Mouse (Mus musculus): Measurements from ENCODE around the gene Scp2d1. TPM values are rescaled to one million over a fixed set of nuclear protein-coding genes. Genes with fewer than 3 reads are reported as not detected.
A peak's percentile ranks its signal among the peaks of the same experiment; 100 is the strongest.
"Not testable (repeated sequence)": the region's sequence is repeated elsewhere in the genome, so short reads cannot be mapped to it uniquely, and the experiment has no call there.

Gene Scp2d1
- polyA plus RNA-seq (2012; ENCODE audit: insufficient read depth, insufficient read length, missing spikeins): not detected in 2 replicates

- not testable (repeated sequence) for H3K4me1 ChIP-seq (ENCODE audit: control insufficient read depth, insufficient read depth, insufficient read length, low read length); H3K4me3 ChIP-seq (ENCODE audit: insufficient read depth, low read depth, low read length); H3K27ac ChIP-seq (replicated peaks; ENCODE audit: low read depth, low read length)
These were observed at the start of gene Scp2d1 for GRCm38 (mm10) chr2:144823356-144823755. Gene Scp2d1 (plus strand): TSS chr2:144823656.

DNA sequence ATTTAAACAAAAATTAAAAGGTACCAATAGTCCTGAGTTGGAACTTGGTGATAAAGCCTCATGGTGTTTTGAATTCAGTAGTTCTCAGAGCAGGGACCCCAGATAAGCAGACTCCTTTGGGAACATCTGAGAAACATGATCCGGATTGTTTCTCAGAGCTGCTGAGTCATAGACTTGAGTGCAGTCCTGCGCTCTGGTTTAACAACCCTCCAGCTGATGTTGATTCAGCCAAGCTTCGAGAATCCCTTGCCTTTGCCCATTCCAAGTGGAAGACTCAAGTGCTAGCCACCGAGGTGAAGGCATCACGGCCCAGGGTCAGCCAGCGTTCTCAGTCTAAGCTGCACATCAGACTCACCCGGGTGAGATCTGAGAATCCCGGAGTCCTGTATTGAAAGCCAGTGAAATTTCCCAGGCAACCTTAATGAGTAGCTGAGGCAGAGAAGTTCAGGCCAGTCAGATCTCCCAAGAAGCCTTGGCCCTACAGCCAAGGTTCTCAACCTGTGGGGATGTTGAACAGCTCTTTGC is 48.8 kb upstream of the Scp2d1 start:
- H3K4me1 ChIP-seq (ENCODE audit: control insufficient read depth, insufficient read depth, insufficient read length, low read length): no peaks in the 10 kb centered on the region
- H3K4me3 ChIP-seq (ENCODE audit: insufficient read depth, low read depth, low read length): no peak overlapping the region
- no peak overlapping the region for H3K27ac ChIP-seq (replicated peaks; ENCODE audit: low read depth, low read length)

- no peaks in the 10 kb centered on the region for H3K4me1 ChIP-seq (ENCODE audit: control insufficient read depth, insufficient read depth, insufficient read length, low read length)
- H3K4me3 ChIP-seq (ENCODE audit: insufficient read depth, low read depth, low read length): no peak overlapping the region
- H3K27ac ChIP-seq (replicated peaks; ENCODE audit: low read depth, low read length): no peak overlapping the region
These were observed 47.8 kb upstream of the Scp2d1 start for GRCm38 (mm10) chr2:144775626-144776025.

DNA sequence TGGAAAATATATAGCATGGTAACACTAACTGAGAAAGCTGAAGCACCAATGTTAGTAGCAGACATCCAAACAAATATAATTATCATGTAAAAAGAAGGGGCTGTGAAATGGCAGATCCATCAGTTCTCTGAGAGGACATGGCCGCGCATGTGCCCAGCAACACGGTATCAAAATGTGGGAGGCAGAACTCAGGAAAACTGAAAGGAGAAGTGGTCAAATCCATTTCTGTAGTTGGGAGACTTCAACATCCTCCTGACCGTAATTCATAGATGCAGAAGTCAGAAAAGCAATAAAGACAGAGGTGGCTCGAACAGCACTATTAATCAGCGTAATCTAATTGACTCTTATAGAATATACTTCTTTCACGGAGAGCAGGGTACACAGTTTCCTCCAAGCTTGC is 44.2 kb upstream of the Scp2d1 start:
- H3K4me3 ChIP-seq (ENCODE audit: insufficient read depth, low read depth, low read length): no peak overlapping the region
- H3K27ac ChIP-seq (replicated peaks; ENCODE audit: low read depth, low read length): no peak overlapping the region
- no peaks in the 10 kb centered on the region for H3K4me1 ChIP-seq (ENCODE audit: control insufficient read depth, insufficient read depth, insufficient read length, low read length)

DNA sequence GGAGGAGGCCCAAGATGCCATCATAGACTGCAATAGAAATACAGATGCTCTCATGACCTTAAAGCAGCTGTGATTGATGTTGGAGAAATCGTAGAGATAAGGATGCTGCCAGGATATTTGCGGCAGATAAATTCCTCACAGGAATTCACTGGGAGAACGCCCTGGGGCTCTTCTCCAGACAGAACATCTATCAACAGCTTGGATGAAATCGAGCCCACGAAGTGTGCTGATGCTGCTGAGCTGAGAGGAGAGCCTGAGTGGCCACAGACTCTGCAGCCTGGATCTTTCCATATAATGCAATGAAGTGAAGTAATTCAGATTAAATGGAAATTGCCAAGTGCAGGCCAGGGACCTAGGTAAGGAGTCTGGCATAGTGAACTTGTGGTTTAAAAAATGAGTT is 42.7 kb upstream of the Scp2d1 start:
- no peak overlapping the region for H3K4me3 ChIP-seq (ENCODE audit: insufficient read depth, low read depth, low read length)
- H3K4me1 ChIP-seq (ENCODE audit: control insufficient read depth, insufficient read depth, insufficient read length, low read length): no peaks in the 10 kb centered on the region
- H3K27ac ChIP-seq (replicated peaks; ENCODE audit: low read depth, low read length): no peak overlapping the region

DNA sequence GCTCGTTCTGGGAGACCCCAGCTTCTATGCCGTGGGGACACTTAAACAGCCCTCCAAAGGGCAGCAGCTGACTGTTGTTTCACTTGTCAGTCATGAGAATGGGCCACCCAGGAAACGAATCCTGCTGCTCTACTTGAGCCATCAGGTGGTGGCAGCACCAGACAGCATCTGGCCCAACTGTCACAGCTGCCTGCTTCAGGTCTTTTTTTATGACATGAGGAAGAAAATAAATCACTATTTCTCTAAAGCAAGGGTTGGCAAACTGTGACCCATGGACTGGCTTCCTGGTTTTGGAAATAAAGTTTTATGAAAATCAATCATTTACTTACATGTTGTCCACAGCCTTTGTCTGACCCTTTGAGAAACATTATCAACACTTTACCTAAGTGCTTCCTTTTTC is 41.6 kb upstream of the Scp2d1 start:
- Histone ChIP-seq H3K27ac (replicated peaks; ENCODE audit: low read depth, low read length) (no peak overlapping the region), H3K4me3 (ENCODE audit: insufficient read depth, low read depth, low read length) (no peak overlapping the region), H3K4me1 (ENCODE audit: control insufficient read depth, insufficient read depth, insufficient read length, low read length) (no peaks in the 10 kb centered on the region)

DNA sequence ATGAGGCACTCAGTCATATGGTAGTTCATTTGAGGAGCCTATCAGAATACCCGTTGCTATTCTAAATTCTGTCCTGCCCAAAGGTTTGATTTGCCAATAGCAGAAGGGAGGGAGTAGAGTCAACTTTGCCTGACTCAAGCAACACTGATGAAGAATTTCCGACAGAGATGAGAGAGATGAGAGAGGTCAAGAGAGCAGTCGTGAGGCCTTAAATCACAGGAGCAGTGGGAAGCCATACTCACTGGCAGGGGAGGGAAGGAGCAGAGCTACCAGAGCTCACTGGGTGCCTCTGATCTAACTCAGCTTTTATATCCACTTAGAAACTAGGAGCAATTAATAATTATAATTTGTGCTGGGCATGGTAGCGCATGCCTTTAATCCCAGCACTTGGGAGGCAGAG is 41.0 kb upstream of the Scp2d1 start:
- H3K4me3 ChIP-seq (ENCODE audit: insufficient read depth, low read depth, low read length): no peak overlapping the region
- no peaks in the 10 kb centered on the region for H3K4me1 ChIP-seq (ENCODE audit: control insufficient read depth, insufficient read depth, insufficient read length, low read length)
- H3K27ac ChIP-seq (replicated peaks; ENCODE audit: low read depth, low read length): no peak overlapping the region

DNA sequence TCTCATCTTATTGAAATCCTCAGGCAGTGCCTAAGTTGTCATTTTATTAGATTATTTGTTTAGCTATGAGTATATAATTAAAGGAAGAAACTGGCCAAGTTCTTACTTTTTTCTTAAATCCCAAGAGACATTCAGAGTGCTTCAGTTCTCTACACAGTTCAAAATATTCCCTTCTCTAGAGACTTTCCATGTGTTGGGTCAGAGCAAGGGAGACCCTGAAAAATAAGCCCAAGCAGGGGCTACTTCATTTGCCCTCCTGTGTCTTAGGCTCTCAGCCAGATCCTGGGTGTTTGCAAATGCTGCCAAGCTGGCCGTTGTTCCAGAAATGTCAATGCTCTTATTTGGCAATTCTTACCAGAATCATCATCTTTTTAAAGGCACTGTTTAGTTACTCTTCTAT is 40.3 kb upstream of the Scp2d1 start:
- H3K4me3 ChIP-seq (ENCODE audit: insufficient read depth, low read depth, low read length): no peak overlapping the region
- H3K4me1 ChIP-seq (ENCODE audit: control insufficient read depth, insufficient read depth, insufficient read length, low read length): no peaks in the 10 kb centered on the region
- H3K27ac ChIP-seq (replicated peaks; ENCODE audit: low read depth, low read length): no peak overlapping the region

GRCm38 (mm10) chr2:144783831-144784230 is 39.6 kb upstream of the Scp2d1 start:
- no peak overlapping the region for H3K4me3 ChIP-seq (ENCODE audit: insufficient read depth, low read depth, low read length)
- no peaks in the 10 kb centered on the region for H3K4me1 ChIP-seq (ENCODE audit: control insufficient read depth, insufficient read depth, insufficient read length, low read length)
- H3K27ac ChIP-seq (replicated peaks; ENCODE audit: low read depth, low read length): no peak overlapping the region

GRCm38 (mm10) chr2:144791671-144792294 is 31.7 kb upstream of the Scp2d1 start:
- no peaks in the 10 kb centered on the region for H3K4me1 ChIP-seq (ENCODE audit: control insufficient read depth, insufficient read depth, insufficient read length, low read length)
- H3K4me3 ChIP-seq (ENCODE audit: insufficient read depth, low read depth, low read length): no peak overlapping the region
- H3K27ac ChIP-seq (replicated peaks; ENCODE audit: low read depth, low read length): no peak overlapping the region

- peak overlapping the region; percentile 78 for H3K27ac ChIP-seq (replicated peaks; ENCODE audit: low read depth, low read length)
- no peaks in the 10 kb centered on the region for H3K4me1 ChIP-seq (ENCODE audit: control insufficient read depth, insufficient read depth, insufficient read length, low read length)
- H3K4me3 ChIP-seq (ENCODE audit: insufficient read depth, low read depth, low read length): no peak overlapping the region
These were observed 25.9 kb upstream of the Scp2d1 start for GRCm38 (mm10) chr2:144797515-144797914.

DNA sequence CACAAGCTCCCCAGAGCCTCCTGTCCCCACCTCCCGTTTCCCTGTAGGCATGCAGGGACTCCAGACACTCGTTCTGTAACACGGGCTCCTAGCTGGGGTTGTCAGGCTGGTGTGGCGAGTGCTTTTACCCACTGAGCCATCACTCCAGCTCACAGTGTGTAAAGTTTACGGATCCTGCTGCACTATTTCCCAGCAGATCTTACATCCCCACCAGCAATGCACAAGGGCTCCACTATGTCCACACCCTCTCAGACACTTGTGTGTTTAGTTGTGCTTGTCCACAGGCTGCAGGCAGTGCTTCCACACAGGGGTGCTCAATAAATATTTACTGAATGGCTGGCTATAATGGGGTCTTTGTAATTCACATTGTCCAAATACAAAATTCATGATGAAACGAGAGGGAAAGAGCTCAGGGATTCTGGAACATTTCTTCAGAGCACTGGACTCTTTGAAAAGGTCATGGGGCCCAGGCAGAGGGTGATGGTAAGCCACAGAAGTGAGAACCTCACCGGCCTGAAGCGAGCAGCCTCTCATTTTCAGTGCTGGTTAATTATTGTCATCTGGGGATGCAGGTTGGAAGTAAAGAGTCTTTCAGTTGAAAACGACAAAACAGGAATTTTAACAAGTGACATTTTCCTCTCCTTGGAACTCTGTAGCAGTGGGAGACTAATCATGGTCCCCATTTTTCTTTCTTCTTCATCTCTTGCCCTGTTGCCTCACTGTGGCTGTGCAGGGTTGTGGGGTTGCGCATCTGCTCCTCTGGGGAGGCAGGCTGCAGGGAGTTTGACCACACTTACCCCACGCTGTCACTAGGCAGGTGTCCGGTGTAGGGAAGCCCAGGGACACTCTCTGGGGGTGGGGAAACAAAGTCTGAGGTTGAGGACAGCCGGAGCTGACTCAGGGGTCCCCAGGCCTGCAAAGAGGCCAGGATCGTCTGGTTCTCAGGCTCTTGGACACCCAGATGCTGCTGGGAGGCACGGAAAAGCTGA is 15.4 kb upstream of the Scp2d1 start:
- H3K4me1 ChIP-seq (ENCODE audit: control insufficient read depth, insufficient read depth, insufficient read length, low read length): no peaks in the 10 kb centered on the region
- no peak overlapping the region for H3K4me3 ChIP-seq (ENCODE audit: insufficient read depth, low read depth, low read length)
- no peak overlapping the region for H3K27ac ChIP-seq (replicated peaks; ENCODE audit: low read depth, low read length)

DNA sequence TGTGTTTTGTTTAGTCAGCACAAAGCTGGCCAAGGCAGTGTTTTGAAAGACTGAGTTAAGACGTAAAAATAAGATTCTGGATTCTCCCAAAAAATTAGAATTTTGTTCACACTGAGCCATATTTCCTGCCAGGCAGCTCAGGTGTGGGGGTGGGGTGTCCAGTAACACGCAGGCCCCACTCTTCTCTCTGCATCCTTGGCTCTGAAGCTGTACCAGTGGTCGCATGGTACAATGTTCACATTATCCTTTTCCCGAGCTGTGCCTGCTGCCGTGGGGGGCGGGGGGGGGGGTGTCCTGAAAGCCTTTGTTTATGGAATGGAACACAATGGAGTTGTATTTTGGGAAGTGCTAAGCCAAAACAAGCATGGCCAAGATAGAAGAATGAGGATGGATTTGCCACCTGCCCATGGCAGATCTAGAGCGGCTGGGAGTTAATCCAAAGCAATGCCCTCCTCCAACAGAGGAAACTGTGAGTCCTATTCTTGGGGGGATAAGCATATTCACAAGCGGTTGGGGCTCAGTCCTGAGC is 5.1 kb downstream of the Scp2d1 start:
- H3K27ac ChIP-seq (replicated peaks; ENCODE audit: low read depth, low read length): no peak overlapping the region
- H3K4me3 ChIP-seq (ENCODE audit: insufficient read depth, low read depth, low read length): no peak overlapping the region
- no peaks in the 10 kb centered on the region for H3K4me1 ChIP-seq (ENCODE audit: control insufficient read depth, insufficient read depth, insufficient read length, low read length)

GRCm38 (mm10) chr2:144836667-144837311 is 13.3 kb downstream of the Scp2d1 start:
- Histone ChIP-seq H3K27ac (replicated peaks; ENCODE audit: low read depth, low read length) (no peak overlapping the region), H3K4me3 (ENCODE audit: insufficient read depth, low read depth, low read length) (no peak overlapping the region), H3K4me1 (ENCODE audit: control insufficient read depth, insufficient read depth, insufficient read length, low read length) (no peaks in the 10 kb centered on the region)

GRCm38 (mm10) chr2:144837312-144837679 is 13.8 kb downstream of the Scp2d1 start:
- H3K27ac ChIP-seq (replicated peaks; ENCODE audit: low read depth, low read length): no peak overlapping the region
- H3K4me3 ChIP-seq (ENCODE audit: insufficient read depth, low read depth, low read length): no peak overlapping the region
- H3K4me1 ChIP-seq (ENCODE audit: control insufficient read depth, insufficient read depth, insufficient read length, low read length): no peaks in the 10 kb centered on the region

Data from brown adipose tissue, adult 24 weeks (tissue).